Mouse (Mus musculus): ENCODE measurements around the gene Stk4.

- TF ChIP-seq GATA1 (IDR thresholded peaks at IDR 0.05; ENCODE audit: borderline replicate concordance, low read length), result no peak
- TF ChIP-seq FLI1 (IDR thresholded peaks at IDR 0.05; ENCODE audit: low read length), result no peak
These were observed 110.0 kb downstream of the Stk4 start for GRCm38 (mm10) chr2:164180124-164180523.

All from megakaryocyte, embryonic 14.5 days (primary cell).